Mouse (Mus musculus): ENCODE results near the gene Etl4. TPM values are rescaled to one million over a fixed set of nuclear protein-coding genes. Genes with fewer than 3 reads are reported as not detected.

Gene Etl4
- polyA plus RNA-seq, 1 experiment from 2014 or later, result 12.7 TPM

DNA sequence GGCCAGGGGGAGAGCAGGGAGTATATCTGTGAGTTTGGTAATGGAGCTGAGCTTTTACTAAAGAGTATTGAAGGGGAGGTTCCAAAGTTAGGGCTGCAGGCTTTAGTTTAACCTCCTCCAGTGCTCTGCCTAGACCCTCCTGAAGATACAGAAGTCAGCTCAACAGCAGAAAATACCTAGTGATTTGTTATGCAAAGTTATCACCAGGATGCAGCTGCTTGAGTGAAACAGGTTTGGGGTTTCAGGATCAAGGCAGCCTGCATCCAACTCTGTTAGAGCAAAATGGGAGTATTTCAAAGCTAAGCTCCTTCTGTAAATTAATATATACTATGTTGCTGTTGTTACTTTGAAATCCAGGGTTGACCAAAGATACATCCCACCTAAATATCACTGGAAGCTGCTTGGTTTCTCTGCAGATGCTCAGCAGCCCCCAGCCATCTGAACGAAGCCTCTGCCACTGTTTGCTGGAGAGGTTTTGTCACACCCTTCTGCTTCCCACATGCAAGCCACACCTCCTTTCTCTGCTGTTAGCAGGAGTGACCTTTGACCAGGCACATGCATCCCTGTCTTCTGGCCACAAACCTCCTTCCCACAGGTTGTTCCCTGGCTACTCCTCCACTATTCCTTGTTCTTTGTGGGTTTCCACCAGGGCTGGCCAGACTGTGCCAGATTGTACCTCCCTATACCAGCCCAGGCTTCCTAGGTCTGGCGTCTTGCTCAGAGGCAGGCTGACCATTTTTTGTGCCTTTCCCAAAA is 814.6 kb downstream of the Etl4 start:
- 45% methylated on average over 2 of the region's 2 CpGs for WGBS
- Histone ChIP-seq H3K9ac (no peak overlapping the region), H3K4me1 (no peaks in the 10 kb centered on the region), H3K27me3 (replicated peaks) (no peaks in the 10 kb centered on the region), H3K4me2 (replicated peaks) (no peak overlapping the region), H3K36me3 (no peaks in the 10 kb centered on the region), H3K9me3 (no peaks in the 10 kb centered on the region), H3K27ac (no peak overlapping the region), H3K4me3 (no peak overlapping the region)
- ATAC-seq (ENCODE audit: low FRiP score, low read depth), result no peak

DNA sequence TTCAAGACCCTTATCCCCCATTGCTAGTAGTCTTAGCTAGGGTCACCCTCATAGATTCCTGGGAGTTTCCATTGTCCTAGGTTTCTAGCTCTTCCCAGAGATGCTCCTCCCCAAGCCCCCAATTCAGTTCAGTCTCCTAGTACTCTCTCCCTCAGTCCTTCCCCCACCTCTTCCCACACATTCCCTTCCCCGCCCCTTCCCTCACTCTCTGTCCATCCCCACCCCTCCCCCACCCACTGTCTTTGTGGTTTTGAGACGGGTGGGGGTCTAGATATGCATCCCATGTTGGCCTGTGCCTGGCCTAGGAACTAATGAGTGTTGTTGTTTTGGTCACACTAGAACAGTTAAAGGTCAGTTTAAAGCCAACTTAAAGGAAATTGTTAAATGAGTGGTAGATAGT is 817.4 kb downstream of the Etl4 start:
- WGBS, result 74% methylated on average over 2 of the region's 2 CpGs
- H3K9me3 ChIP-seq, result no peaks in the 10 kb centered on the region
- H3K4me3 ChIP-seq, result no peak overlapping the region

GRCm38 (mm10) chr2:20727752-20728438 is 818.3 kb downstream of the Etl4 start:
- Histone ChIP-seq H3K4me1 (no peaks in the 10 kb centered on the region), H3K27ac (no peak overlapping the region), H3K9me3 (no peaks in the 10 kb centered on the region), H3K9ac (no peak overlapping the region), H3K27me3 (replicated peaks) (no peaks in the 10 kb centered on the region), H3K4me2 (replicated peaks) (no peak overlapping the region), H3K36me3 (no peaks in the 10 kb centered on the region), H3K4me3 (no peak overlapping the region)
- ATAC-seq (ENCODE audit: low FRiP score, low read depth), result no peak
- WGBS, result 93% methylated on average over 6 of the region's 6 CpGs

More for the DNA sequence above, 817.4 kb downstream of the Etl4 start:
- no peaks in the 10 kb centered on the region for H3K36me3 ChIP-seq
- no peak for ATAC-seq (ENCODE audit: low FRiP score, low read depth)
- H3K4me2 ChIP-seq (replicated peaks), result no peak overlapping the region
- no peak overlapping the region for H3K9ac ChIP-seq
- no peak overlapping the region for H3K27ac ChIP-seq
- H3K4me1 ChIP-seq, result no peaks in the 10 kb centered on the region
- H3K27me3 ChIP-seq (replicated peaks), result no peaks in the 10 kb centered on the region

GRCm38 (mm10) chr2:20735444-20735843 is 825.9 kb downstream of the Etl4 start:
- Histone ChIP-seq H3K36me3 (no peaks in the 10 kb centered on the region), H3K4me3 (no peak overlapping the region), H3K27ac (no peak overlapping the region), H3K27me3 (replicated peaks) (no peaks in the 10 kb centered on the region), H3K9ac (no peak overlapping the region), H3K4me2 (replicated peaks) (no peak overlapping the region), H3K4me1 (no peaks in the 10 kb centered on the region), H3K9me3 (no peaks in the 10 kb centered on the region)
- ATAC-seq (ENCODE audit: low FRiP score, low read depth), result no peak
- 55% methylated on average over 3 of the region's 3 CpGs for whole genome bisulfite sequencing

DNA sequence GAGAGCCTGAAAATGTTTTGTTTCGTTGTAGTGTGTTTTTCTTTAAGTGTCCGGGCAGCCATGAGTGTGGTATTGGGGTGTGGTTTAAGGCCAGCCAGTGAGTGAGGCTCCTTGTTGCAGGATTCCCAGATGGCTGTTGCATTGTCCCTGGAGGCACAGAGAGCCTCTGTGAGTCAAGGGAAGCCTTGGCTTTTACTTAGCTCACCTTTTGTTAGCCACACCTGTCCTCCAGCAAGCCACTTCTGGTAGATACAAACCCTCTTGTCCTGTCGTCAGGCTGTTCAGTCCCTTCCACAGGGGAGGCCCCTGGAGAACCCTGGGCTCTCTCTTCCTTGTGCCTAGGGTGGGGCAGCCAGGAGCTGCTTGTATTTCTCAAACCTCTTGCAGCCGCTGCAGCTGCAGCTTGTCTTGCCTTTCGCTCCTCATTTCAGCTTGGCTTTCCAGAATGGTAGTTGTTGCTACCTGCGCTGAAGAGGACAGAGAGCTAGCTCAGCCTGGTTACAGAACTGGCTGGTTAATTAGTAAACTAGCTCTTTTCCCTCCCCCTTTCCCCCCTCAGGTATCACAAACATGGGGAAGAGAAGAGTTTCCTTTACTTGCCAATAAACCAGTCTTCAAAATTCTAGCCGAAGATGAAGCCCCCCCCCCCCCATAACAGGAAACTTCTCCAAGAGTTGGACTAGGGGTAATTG is 826.9 kb downstream of the Etl4 start:
- H3K27ac ChIP-seq, result no peak overlapping the region
- H3K9ac ChIP-seq, result no peak overlapping the region
- H3K9me3 ChIP-seq, result no peaks in the 10 kb centered on the region
- no peak overlapping the region for H3K4me2 ChIP-seq (replicated peaks)
- no peak overlapping the region for H3K4me3 ChIP-seq
- no peaks in the 10 kb centered on the region for H3K27me3 ChIP-seq (replicated peaks)
- no peaks in the 10 kb centered on the region for H3K4me1 ChIP-seq
- no peaks in the 10 kb centered on the region for H3K36me3 ChIP-seq
- ATAC-seq (ENCODE audit: low FRiP score, low read depth), result no peak
- 80% methylated on average over 7 of the region's 7 CpGs for WGBS

- Histone ChIP-seq H3K4me2 (replicated peaks) (no peak overlapping the region), H3K9me3 (no peaks in the 10 kb centered on the region), H3K9ac (no peak overlapping the region), H3K27ac (no peak overlapping the region), H3K36me3 (no peaks in the 10 kb centered on the region), H3K4me3 (no peak overlapping the region), H3K4me1 (no peaks in the 10 kb centered on the region), H3K27me3 (replicated peaks) (no peaks in the 10 kb centered on the region)
- WGBS, result 72% methylated on average over 19 of the region's 19 CpGs
- no peak for ATAC-seq (ENCODE audit: low FRiP score, low read depth)
These were observed 827.7 kb downstream of the Etl4 start for GRCm38 (mm10) chr2:20737112-20737808.

DNA sequence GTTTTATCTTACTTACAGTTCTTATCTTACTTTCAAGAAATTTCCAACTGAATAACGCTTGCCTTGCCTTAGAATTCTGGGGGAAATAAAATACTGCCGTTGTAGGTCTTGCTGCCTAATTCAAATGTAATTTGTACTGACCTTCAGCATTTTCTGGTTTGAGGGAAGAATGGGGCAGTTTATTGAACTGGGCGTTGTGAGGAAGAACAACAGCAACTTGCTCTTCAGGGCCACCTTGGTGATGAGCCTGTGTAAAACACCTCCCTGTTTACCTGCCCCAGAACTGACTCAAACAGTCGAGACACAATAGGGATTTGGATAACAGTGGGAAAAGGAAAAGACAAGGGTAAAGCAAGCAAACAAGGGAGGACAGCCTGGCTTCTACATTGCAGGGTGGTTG is 828.3 kb downstream of the Etl4 start:
- WGBS, result 60% methylated on average over 4 of the region's 4 CpGs
- no peak for ATAC-seq (ENCODE audit: low FRiP score, low read depth)

GRCm38 (mm10) chr2:20747723-20748122 is 838.1 kb downstream of the Etl4 start:
- no peak overlapping the region for H3K9ac ChIP-seq
- 63% methylated on average over 1 of the region's 1 CpGs for WGBS
- no peak overlapping the region for H3K27ac ChIP-seq
- no peaks in the 10 kb centered on the region for H3K4me1 ChIP-seq
- no peak overlapping the region for H3K4me2 ChIP-seq (replicated peaks)
- no peaks in the 10 kb centered on the region for H3K9me3 ChIP-seq
- H3K36me3 ChIP-seq, result no peaks in the 10 kb centered on the region
- no peaks in the 10 kb centered on the region for H3K27me3 ChIP-seq (replicated peaks)
- ATAC-seq (ENCODE audit: low FRiP score, low read depth), result no peak
- no peak overlapping the region for H3K4me3 ChIP-seq

More for the DNA sequence above, 828.3 kb downstream of the Etl4 start:
- Histone ChIP-seq H3K9ac (no peak overlapping the region), H3K36me3 (no peaks in the 10 kb centered on the region), H3K4me1 (no peaks in the 10 kb centered on the region), H3K4me2 (replicated peaks) (no peak overlapping the region), H3K27me3 (replicated peaks) (no peaks in the 10 kb centered on the region), H3K9me3 (no peaks in the 10 kb centered on the region), H3K27ac (no peak overlapping the region), H3K4me3 (no peak overlapping the region)

- no peak overlapping the region for H3K27ac ChIP-seq
- no peak overlapping the region for H3K9ac ChIP-seq
- no peaks in the 10 kb centered on the region for H3K9me3 ChIP-seq
- H3K4me2 ChIP-seq (replicated peaks), result no peak overlapping the region
- WGBS, result 32% methylated on average over 1 of the region's 1 CpGs
- no peak overlapping the region for H3K4me3 ChIP-seq
- H3K4me1 ChIP-seq, result no peaks in the 10 kb centered on the region
- no peaks in the 10 kb centered on the region for H3K36me3 ChIP-seq
- H3K27me3 ChIP-seq (replicated peaks), result no peaks in the 10 kb centered on the region
- no peak for ATAC-seq (ENCODE audit: low FRiP score, low read depth)
These were observed 838.9 kb downstream of the Etl4 start for GRCm38 (mm10) chr2:20748481-20748880.

- H3K9ac ChIP-seq, result no peak overlapping the region
- H3K4me1 ChIP-seq, result no peaks in the 10 kb centered on the region
- no peaks in the 10 kb centered on the region for H3K36me3 ChIP-seq
- no peak overlapping the region for H3K4me2 ChIP-seq (replicated peaks)
- ATAC-seq (ENCODE audit: low FRiP score, low read depth), result no peak
- H3K4me3 ChIP-seq, result no peak overlapping the region
- WGBS, result 89% methylated on average over 3 of the region's 3 CpGs
- H3K9me3 ChIP-seq, result no peaks in the 10 kb centered on the region
- no peaks in the 10 kb centered on the region for H3K27me3 ChIP-seq (replicated peaks)
- no peak overlapping the region for H3K27ac ChIP-seq
These were observed 840.1 kb downstream of the Etl4 start for GRCm38 (mm10) chr2:20749687-20750086.

DNA sequence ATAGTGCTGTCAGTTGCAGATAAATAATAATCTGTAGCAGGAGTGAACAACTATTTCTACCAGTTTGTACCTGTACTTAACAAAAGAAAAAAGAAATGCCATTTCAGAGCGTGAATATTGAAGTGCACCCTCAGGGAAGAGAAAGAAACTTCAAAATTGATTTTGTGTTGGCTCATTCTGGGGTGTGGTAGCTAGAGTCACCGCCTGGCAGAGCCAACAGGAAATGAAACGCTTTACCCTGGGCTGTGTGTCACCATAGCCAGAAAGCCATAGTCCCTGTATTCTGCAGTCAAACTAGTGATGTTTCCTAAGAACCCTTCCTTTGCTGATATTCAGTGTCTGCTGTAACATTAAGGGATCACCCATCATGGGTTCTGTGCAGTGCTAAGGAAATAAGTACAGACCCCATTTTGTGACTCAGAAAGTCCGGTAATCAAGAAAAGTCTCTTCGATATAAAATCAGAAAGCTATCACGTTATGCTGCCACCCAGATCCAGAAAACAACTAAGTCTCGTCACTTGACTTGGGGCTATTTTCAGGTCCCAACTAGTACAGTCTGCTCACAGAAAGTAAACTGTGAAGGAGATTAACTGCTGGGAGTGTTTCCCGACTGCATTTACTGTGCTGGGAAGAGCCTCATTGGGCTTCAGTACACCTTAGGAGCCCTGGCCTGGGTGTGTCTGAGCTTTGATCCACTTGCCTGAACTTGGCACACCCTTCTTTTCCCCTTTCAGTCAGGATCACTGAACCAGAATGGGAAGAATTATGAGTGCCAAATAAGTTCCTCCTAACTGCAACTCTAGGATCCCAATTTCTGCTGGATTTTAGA is 843.9 kb downstream of the Etl4 start:
- H3K4me2 ChIP-seq (replicated peaks), result no peak overlapping the region
- H3K4me3 ChIP-seq, result no peak overlapping the region
- H3K9me3 ChIP-seq, result no peaks in the 10 kb centered on the region
- H3K36me3 ChIP-seq, result no peaks in the 10 kb centered on the region
- no peaks in the 10 kb centered on the region for H3K4me1 ChIP-seq
- ATAC-seq (ENCODE audit: low FRiP score, low read depth), result no peak
- H3K27me3 ChIP-seq (replicated peaks), result no peaks in the 10 kb centered on the region
- WGBS, result 85% methylated on average over 8 of the region's 8 CpGs
- H3K9ac ChIP-seq, result no peak overlapping the region
- no peak overlapping the region for H3K27ac ChIP-seq

Measured in neural tube, embryonic 12.5 days (tissue).